Mouse (Mus musculus) hematopoietic stem cell, adult 5-6 weeks (primary cell): ENCODE data around the gene Gm49392. TPM values are rescaled to one million over a fixed set of nuclear protein-coding genes. Genes with fewer than 3 reads are reported as not detected.
"Not testable (repeated sequence)": the region's sequence is repeated elsewhere in the genome, so short reads cannot be mapped to it uniquely, and the experiment has no call there.

ENCODE experiments used
- ATAC-seq, 2 experiments: fragments of 125-278 bp in 1 of 2; replicated peaks in 1 of 2; 2 replicates each; pipeline ENCODE4 v1.8.0; 2016 to 2017; ENCODE audit warnings: inconsistent platforms in 2 of 2, mild to moderate bottlenecking in 2 of 2, moderate number of reproducible peaks in 2 of 2, low read depth in 1 of 2, moderate TSS enrichment in 1 of 2; ENCODE audit not compliant: low FRiP score in 2 of 2, poor library complexity in 2 of 2, severe bottlenecking in 2 of 2, insufficient read depth in 1 of 2, low TSS enrichment in 1 of 2
- total RNA-seq: library from RNA; stranded (forward); fragments of 172-1452, 232-1000 nt; gene quantifications from 2 replicates; pipeline ENCODE4 v1.2.3, GENCODE M21; 2017

Gm49392 gene
- total RNA-seq, result 11.0 and 14.9 TPM in 2 replicates

- ATAC-seq, result not testable (repeated sequence)
Measured at GRCm38 (mm10) chr13:60896794-60897193, at the start of gene Gm49392. Gene Gm49392 (minus strand): TSS chr13:60896894.

GRCm38 (mm10) chr13:60941884-60942283 lies 45.2 kb upstream of the Gm49392 start, which contains the start of gene Tpbpa:
Gene Tpbpa (minus strand): TSS chr13:60941984.
- not testable (repeated sequence) for ATAC-seq

- peak; percentile 96 for ATAC-seq
Measured at GRCm38 (mm10) chr13:60936500-60936901, 39.8 kb upstream of the Gm49392 start, which contains the start of the genes Gm49391 and Ctla2a. Gene Gm49391 (minus strand): TSS chr13:60936571. Gene Ctla2a (minus strand): TSS chr13:60936625.

GRCm38 (mm10) chr13:60935490-60935889 lies 38.8 kb upstream of the Gm49392 start, which contains the start of gene Gm49393:
Gene Gm49393 (minus strand): TSS chr13:60935590.
- ATAC-seq, result not testable (repeated sequence)

GRCm38 (mm10) chr13:60904780-60905179 lies 8.1 kb upstream of the Gm49392 start, which contains the start of gene Tpbpb:
Gene Tpbpb (minus strand): TSS chr13:60904880.
- not testable (repeated sequence) for ATAC-seq

GRCm38 (mm10) chr13:60897328-60897727 lies 634 bp upstream of the Gm49392 start, which contains the start of gene Ctla2b:
Gene Ctla2b (minus strand): TSS chr13:60897447.
- peak; percentile 97 for ATAC-seq

- ATAC-seq, result 0 out of 4 replicates have a peak, but pooled peaks of 1 of the 2 experiments have one; percentile 2
Measured at GRCm38 (mm10) chr13:60895406-60896160, 1.1 kb downstream of the Gm49392 start.

- peak in 1 of 2 experiments; percentile 25; a peak in 1 of 4 replicates for ATAC-seq
Measured at GRCm38 (mm10) chr13:60892301-60892700, 4.4 kb downstream of the Gm49392 start.

GRCm38 (mm10) chr13:60864281-60864680 lies 32.4 kb downstream of the Gm49392 start, which contains the start of gene 4930486L24Rik:
Gene 4930486L24Rik (minus strand): TSS chr13:60864475.
- no peak for ATAC-seq

GRCm38 (mm10) chr13:60848241-60849120 lies 48.2 kb downstream of the Gm49392 start:
- peak; percentile 77 to 82 for ATAC-seq

GRCm38 (mm10) chr13:60843153-60843552 lies 53.5 kb downstream of the Gm49392 start:
- ATAC-seq, result no peak

- no peak for ATAC-seq
Measured at GRCm38 (mm10) chr13:60842703-60843102, 54.0 kb downstream of the Gm49392 start.

- ATAC-seq, result peak; percentile 53 to 59; a peak in 3 of 4 replicates
Measured at GRCm38 (mm10) chr13:60839353-60839902, 57.3 kb downstream of the Gm49392 start.

- peak; percentile 91 to 98 for ATAC-seq
Measured at GRCm38 (mm10) chr13:60826052-60826451, 70.6 kb downstream of the Gm49392 start.

GRCm38 (mm10) chr13:60820486-60821175 lies 76.1 kb downstream of the Gm49392 start:
- no peak for ATAC-seq

- peak; percentile 56 to 89 for ATAC-seq
Measured at GRCm38 (mm10) chr13:60819469-60819868, 77.2 kb downstream of the Gm49392 start.

- ATAC-seq, result no peak
Measured at GRCm38 (mm10) chr13:60813722-60814121, 83.0 kb downstream of the Gm49392 start.
